Mouse (Mus musculus) layer of hippocampus, adult 8-10 months (tissue): ENCODE data around the gene 1600002K03Rik. TPM values are rescaled to one million over a fixed set of nuclear protein-coding genes. Genes with fewer than 3 reads are reported as not detected.
A peak's percentile ranks its signal among the peaks of the same experiment; 100 is the strongest.

ENCODE experiments used
- DNase-seq, 2 experiments: peaks; one replicate each; pipeline ENCODE4 v3.0.0; 2022; ENCODE audit warnings: low spot score in 2 of 2
- total RNA-seq, 4 experiments: library from RNA; stranded (reverse); gene quantifications; 2 replicates each; pipeline ENCODE4 v1.2.4; 2022

Gene 1600002K03Rik
- total RNA-seq, 4 experiments from 2014 or later: 1.8 to 9.0 (median 6.2) TPM

GRCm38 (mm10) chr10:80140666-80141035 lies 32.1 kb upstream of the 1600002K03Rik start, which contains the start of gene Cbarp:
Gene Cbarp (minus strand): TSS chr10:80140835.
- no peak for DNase-seq

DNA sequence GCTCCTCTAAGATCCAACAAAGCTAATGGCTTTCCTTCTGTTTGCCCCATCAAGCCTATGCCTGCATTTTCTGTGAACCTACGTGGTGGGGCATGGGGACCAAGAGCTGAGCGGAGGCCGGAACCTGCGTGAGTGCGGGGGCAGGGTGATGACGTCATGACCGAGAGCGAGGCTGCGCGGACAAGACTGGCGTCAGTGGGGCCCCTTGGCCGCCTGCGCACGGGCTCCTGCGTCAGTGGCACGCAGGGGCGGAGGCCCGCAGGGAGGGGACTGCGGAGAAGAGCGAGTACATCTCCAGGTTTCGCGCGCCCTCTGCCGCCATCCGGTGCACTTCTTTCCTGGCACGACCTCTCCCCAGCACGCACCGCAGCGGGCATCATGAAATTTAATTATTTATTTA lies 31.5 kb upstream of the 1600002K03Rik start:
- DNase-seq: peak; percentile 96 to 97

GRCm38 (mm10) chr10:80141786-80142529 lies 30.8 kb upstream of the 1600002K03Rik start:
- peak; percentile 94 to 95 for DNase-seq

GRCm38 (mm10) chr10:80142530-80142925 lies 30.2 kb upstream of the 1600002K03Rik start:
- no peak for DNase-seq

DNA sequence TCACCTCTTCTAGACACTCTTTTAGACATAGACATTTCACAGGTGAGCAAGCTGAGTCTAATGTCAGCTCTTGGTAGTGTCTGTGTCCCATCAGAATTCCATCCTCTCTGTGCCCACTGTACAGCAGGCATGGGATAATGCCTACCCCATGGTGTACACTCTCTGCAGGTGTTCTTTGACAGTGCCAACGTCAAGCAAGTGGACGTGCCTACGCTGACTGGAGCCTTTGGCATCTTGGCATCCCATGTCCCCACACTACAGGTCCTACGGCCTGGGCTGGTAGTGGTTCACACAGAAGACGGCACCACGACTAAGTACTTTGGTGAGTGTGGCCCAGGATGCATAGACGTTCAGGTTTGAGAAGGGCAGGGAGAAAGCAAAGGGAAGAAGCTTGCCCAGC lies 29.1 kb upstream of the 1600002K03Rik start:
- DNase-seq: no peak

DNA sequence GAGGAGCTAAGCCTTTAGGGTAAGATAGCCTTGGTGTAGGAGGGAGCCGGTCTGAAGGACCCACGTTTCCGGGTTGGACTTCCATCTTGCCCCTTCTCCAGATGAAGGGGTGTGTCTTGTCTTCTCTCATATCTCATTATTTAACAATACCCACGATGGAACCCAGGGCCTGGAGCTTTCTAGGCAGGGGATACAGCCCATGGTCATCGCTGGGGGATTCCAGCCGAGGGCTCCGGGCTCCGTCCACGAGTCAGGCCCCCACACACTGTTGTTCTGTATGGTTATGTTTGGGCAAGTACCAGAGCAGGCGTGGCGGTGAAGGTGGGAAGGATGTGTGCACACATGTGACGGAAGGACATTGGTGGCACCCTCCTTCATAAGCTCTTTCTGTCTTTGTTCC lies 28.6 kb upstream of the 1600002K03Rik start:
- no peak for DNase-seq

DNA sequence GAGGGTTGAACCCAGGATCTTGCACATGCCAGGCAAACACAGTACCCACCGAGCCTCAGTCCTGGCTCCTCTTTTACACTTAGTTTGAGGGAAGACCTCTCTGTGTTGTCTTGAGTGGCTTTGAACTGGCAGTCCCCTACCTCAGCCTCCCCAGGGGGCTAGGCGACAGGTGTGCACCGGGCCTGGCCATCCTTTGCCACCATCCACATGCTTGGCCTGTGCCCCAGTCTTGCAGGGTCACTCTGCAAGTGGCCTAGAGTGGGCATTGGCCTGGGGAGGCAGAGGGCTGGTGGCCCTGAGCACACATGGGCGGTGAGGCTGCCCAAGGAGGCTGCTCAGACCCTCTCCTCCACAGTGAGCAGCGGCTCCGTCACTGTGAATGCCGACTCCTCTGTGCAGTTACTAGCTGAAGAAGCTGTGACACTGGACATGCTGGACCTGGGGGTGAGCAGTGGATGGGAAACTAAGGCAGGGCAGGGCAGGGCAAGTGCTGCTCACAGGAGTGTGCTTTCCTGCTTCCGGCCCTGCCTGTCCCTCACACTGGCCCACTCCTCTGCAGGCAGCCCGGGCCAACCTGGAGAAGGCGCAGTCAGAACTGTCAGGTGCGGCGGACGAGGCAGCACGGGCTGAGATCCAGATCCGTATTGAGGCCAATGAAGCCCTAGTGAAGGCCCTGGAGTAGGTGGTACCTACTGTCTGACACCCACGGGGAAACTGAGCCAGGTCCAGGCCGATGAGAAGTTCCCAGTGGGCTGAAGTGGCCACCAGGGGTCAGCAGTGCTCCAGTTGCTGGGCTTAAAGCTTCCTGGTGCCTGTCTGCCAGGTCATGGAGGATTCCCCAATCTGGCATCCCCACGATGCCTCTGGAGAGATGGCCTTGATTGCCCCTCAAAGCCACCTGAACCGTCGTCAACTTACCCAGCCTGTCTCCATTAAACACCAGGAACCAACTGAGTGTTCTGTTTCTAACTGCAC lies 27.6 kb upstream of the 1600002K03Rik start:
- DNase-seq: peak; percentile 74 to 76

GRCm38 (mm10) chr10:80145896-80146295 lies 26.8 kb upstream of the 1600002K03Rik start:
- DNase-seq: no peak

DNA sequence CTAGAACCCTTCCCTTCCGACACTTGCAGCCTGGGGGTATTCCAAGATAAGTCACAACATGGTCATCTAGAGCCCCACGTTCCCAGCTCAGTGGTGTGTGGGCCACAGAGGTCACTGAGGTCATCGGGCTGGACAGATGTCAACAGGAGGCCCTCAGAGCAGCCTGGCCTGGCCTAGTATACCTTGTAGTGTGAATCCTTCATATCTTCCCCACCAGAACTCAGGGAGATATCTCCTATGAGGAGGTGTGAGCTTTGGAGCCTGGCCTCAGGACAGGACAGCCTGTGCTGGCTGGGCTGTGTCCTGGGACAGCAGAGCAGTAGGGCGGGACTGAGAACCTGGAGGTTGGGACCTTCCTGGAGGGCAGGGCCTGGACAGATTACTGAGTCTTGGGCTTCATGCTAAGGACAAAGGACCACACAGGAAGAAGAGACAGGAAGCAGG lies 26.2 kb upstream of the 1600002K03Rik start:
- DNase-seq: no peak

- no peak for DNase-seq
Observed at GRCm38 (mm10) chr10:80147146-80147718, 25.5 kb upstream of the 1600002K03Rik start.

DNA sequence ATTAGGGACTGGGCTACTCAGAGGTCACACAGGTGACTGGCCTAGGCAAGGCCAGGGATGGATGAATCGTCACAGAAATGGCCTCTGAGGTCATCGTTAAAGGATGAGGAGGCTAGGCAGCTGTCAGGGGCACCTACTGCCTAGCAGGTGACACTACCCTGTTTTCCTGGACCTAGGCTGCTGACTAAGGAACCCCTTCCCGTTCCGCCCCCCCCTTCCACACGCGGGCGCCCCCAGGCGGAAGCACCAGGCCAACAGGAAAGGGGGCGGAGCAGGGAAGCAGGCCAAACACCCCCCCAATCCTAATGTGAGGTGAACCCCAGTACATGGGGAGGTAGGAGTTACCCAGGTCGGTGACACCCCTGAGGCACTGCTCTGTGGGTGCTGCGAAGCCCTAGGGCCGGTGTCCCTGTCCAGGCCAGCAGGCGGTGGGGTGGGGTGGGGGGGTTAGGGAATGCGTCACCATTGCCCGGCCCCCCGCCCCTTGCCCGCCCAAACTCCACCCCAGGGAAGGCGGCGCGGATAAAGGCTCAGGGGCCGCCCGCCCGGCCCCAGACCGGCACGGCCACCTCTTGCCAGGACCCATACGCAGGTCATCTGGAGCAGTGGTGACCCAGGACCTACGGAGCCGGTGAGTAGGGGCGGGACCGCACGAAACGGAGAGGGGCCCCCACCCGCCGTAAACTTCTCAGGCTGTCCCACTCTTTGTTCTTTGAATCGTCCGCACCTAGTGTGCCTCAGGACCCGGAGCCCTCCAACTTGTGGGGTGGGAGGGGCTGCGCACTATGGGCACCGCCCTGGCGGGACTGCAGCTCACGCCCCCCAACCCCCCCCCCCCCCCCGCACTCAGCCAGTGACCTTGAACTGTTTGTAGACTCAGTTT lies 24.8 kb upstream of the 1600002K03Rik start, which contains the start of gene Midn:
Gene Midn, plus strand, starts transcription at position 554 of the 883 bp plus-strand sequence.
- peak; percentile 66 to 68 for DNase-seq

DNA sequence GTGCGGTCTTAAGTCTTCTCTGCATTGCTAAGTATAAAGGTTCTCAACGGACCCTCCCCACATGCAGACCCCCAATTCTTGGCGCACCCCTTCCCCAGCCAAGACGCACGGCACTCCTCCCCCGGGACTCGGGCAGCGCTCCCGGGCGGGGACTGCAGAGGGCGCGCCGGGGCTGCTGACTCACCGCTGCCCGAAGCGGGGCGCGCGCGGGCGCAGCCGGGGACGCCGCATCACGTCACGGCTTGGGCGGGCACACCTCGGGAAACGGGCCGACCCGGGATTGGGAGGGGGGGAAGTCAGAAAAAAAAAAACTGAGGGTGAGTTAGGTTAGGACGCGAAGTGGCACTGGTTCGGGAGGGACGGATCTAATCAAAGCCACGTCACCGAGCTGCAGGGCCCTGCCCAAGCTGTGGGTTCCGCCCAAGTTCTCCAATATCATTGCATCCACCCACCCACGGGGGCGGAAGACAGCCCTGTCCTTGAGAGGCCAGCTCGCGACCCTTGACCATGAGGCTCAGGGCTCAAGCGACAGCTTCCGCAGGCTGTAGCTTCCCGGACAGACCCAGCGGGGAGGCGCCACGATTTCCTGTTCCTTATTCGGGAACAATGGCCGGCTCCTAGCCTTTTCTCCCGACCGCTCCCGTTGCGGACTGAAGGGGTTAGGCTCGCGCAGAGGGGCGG lies 24.0 kb upstream of the 1600002K03Rik start:
- DNase-seq: peak; percentile 87 to 91

- peak; percentile 97 to 98 for DNase-seq
Observed at GRCm38 (mm10) chr10:80149291-80150225, 23.2 kb upstream of the 1600002K03Rik start.

- no peak for DNase-seq
Observed at GRCm38 (mm10) chr10:80150226-80151210, 22.2 kb upstream of the 1600002K03Rik start.

GRCm38 (mm10) chr10:80151211-80152034 lies 21.3 kb upstream of the 1600002K03Rik start:
- no peak for DNase-seq

DNA sequence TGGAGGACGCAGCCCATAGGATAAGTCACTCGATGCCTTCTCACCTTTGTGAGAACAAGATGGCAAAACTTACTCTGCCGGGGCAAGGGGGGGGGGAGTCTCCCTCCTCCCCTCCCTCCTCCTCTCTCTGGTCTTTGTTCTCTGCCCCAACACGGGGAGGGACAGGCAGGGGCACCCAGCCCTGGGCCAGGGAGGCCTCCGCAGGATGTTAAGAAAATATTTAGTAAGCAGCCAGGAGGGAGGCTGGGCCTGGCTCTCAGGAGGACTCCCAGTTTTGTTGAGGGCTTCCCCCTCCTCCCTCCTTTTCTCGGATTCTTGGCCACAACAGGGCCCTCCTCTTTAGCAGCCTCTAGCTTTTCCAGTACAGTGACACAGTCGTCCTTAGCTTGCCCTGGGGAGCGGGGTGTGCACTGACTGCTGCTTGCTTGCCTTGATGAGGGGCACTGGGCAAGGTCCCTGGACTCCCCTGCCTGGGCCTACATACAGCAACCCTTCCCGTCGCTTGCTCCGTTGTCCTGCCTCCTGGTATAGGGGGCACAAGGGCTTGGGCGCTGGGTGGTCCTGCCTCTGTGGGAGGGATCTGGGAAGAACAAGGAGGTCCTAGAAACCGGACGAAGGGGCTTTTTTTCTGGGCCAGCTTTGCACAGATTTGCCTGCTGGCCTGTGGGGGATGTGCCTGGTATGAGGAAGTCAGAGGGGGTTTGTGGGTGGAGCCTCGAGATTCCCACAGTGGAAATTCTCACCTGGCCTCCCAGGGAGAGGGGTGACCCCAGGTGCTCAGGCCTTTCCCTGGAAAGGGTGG lies 20.5 kb upstream of the 1600002K03Rik start:
- DNase-seq: no peak
